Mouse (Mus musculus) heart, embryonic 15.5 days (tissue): Measurements from ENCODE around the gene Asic4. TPM values are rescaled to one million over a fixed set of nuclear protein-coding genes. Genes with fewer than 3 reads are reported as not detected.

ENCODE experiments used
- ATAC-seq: fragments of 200-750 bp; cut with Nextera tagmentation; replicated peaks from 2 replicates; pipeline ENCODE4 v1.8.0; 2017; ENCODE audit warnings: low read depth, moderate TSS enrichment; ENCODE audit not compliant: insufficient number of reproducible peaks, insufficient read depth, low FRiP score
- H3K27ac ChIP-seq: fragments of 300-500 bp; sonication (generic); 2 replicates; pipeline ENCODE4 v1.5.1; 2015; ENCODE audit warnings: mild to moderate bottlenecking, inconsistent platforms
- H3K27me3 ChIP-seq: fragments of 300-500 bp; sonication (generic); 2 replicates; pipeline ENCODE4 v1.6.1; 2015; ENCODE audit warnings: inconsistent platforms
- H3K36me3 ChIP-seq: fragments of 300-500 bp; sonication (generic); 2 replicates; pipeline ENCODE4 v1.6.1; 2015; ENCODE audit warnings: mild to moderate bottlenecking, inconsistent platforms
- H3K4me1 ChIP-seq: fragments of 300-500 bp; sonication (generic); replicated peaks from 2 replicates; pipeline ENCODE4 v1.6.1; 2015; ENCODE audit warnings: inconsistent platforms
- H3K4me2 ChIP-seq: fragments of 300-500 bp; sonication (generic); 2 replicates; pipeline ENCODE4 v1.6.1; 2015; ENCODE audit warnings: inconsistent platforms, mild to moderate bottlenecking, moderate library complexity
- H3K4me3 ChIP-seq: fragments of 300-500 bp; sonication (generic); 2 replicates; pipeline ENCODE4 v1.5.1; 2015; ENCODE audit warnings: mild to moderate bottlenecking, inconsistent platforms
- H3K9ac ChIP-seq: fragments of 300-500 bp; sonication (generic); 2 replicates; pipeline ENCODE4 v1.6.1; 2015; ENCODE audit warnings: mild to moderate bottlenecking, inconsistent platforms
- H3K9me3 ChIP-seq: fragments of 300-500 bp; sonication (generic); replicated peaks from 2 replicates; pipeline ENCODE4 v1.6.1; 2016; ENCODE audit warnings: inconsistent platforms
- WGBS: fragments of 180-500 bp; shearing (Covaris S2); methylation state at CpG from one replicate; pipeline ENCODE4 v1.1.7; 2015; ENCODE audit warnings: mixed read lengths; 5-methylcytosine and 5-hydroxymethylcytosine counted together
- polyA plus RNA-seq: library from polyadenylated mRNA; unstranded; fragments of >200 nt; fragmentation: Nextera tagmentation; extraction: Ambion mirVana; gene quantifications from 2 replicates; pipeline ENCODE4 v1.2.1, GENCODE M21; 2015

Gene Asic4
- polyA plus RNA-seq, 1 experiment from 2014 or later: 0.40 TPM

DNA sequence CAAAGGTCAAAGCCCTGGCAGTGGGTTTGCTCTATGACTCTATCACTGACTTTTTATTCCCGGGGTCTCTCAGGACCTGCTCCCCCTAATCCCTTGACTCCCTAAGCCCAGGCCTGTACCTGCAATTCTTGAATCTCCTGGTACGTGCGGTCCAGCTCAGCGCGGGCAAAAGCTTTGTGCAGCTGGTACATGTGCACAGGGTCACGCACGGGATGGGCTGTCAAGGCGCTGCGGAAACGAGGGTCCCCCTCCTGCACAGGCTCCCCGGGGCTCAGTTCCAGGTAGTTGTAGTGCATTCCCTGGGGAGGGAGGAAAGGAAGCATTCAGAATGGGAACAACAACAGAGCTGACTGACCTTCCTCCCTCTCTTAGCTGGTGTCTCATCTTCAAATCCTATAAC, 26.2 kb downstream of the Asic4 start:
- no peak overlapping the region for H3K4me3 ChIP-seq
- H3K4me2 ChIP-seq: no peak overlapping the region
- WGBS: 93% methylated on average over 11 of the region's 11 CpGs
- ATAC-seq: no peak
- peaks cover 71% of the 10 kb centered on the region for H3K27me3 ChIP-seq
- peaks cover 22% of the 10 kb centered on the region for H3K36me3 ChIP-seq
- peaks cover 28% of the 10 kb centered on the region for H3K4me1 ChIP-seq
- H3K27ac ChIP-seq: no peak overlapping the region
- H3K9ac ChIP-seq: no peak overlapping the region
- H3K9me3 ChIP-seq: no peaks in the 10 kb centered on the region

DNA sequence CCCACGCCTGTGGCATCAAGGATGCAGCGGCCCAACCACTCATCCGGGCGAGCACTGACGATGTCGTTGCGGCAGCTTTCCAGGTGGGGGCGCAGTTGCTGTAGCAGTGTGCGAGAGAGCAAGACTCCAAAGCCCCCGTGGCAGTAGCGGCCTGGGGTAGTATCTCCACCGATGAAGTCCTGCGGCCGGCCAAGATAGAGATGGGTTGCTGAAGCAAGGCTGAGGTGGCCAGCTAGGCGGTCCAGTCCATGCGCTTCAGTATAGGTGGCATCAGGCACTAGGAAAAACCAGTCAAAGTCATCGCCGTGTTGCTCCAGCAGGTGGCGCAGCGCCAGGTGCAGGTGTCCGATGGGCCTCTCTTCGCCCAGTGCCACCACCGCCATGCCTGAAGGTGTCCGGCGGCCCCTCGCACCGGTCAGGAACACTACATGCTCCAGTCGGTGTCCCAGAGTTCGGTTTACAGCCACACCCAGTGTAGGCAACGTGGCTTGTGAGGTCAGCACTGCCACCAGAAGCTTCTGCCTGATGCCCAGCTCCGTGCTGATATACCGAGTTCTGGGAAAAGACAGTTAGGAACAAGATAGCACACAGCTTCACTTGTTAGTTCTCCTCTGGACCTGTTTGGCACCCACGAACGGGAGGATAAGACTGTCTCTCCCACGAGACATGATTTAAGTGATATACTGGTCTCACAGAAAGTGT, 27.2 kb downstream of the Asic4 start:
- H3K4me1 ChIP-seq: peaks cover 28% of the 10 kb centered on the region
- peak overlapping the region; percentile 91 for H3K4me2 ChIP-seq
- peaks cover 22% of the 10 kb centered on the region for H3K36me3 ChIP-seq
- no peaks in the 10 kb centered on the region for H3K9me3 ChIP-seq
- no peak overlapping the region for H3K9ac ChIP-seq
- no peak overlapping the region for H3K27ac ChIP-seq
- H3K4me3 ChIP-seq: peak overlapping the region; percentile 85
- H3K27me3 ChIP-seq: peaks cover 70% of the 10 kb centered on the region
- WGBS: 12% methylated on average over 35 of the region's 35 CpGs
- ATAC-seq: no peak

DNA sequence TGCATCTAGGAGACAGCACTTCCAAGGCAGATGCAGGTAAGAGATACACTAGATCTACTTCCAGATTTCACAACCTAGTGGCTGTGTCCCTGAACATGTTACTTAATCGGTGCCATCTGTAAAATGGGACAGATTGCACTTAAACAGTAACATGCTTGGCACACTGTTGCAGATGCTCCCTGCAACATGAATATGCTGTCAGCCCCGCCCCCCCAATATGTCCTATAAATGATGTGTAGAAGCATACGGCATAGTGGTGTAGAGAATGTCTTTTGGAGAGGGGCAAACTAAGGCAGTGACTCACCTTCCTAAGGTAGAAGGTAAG, 27.7 kb downstream of the Asic4 start:
- WGBS: 48% methylated on average over 3 of the region's 3 CpGs
- no peak overlapping the region for H3K27ac ChIP-seq
- H3K9ac ChIP-seq: no peak overlapping the region
- H3K9me3 ChIP-seq: no peaks in the 10 kb centered on the region
- H3K27me3 ChIP-seq: peaks cover 70% of the 10 kb centered on the region
- ATAC-seq: no peak
- peak overlapping the region; percentile 85 for H3K4me3 ChIP-seq
- peak overlapping the region; percentile 91 for H3K4me2 ChIP-seq
- peaks cover 30% of the 10 kb centered on the region for H3K4me1 ChIP-seq
- peaks cover 22% of the 10 kb centered on the region for H3K36me3 ChIP-seq

DNA sequence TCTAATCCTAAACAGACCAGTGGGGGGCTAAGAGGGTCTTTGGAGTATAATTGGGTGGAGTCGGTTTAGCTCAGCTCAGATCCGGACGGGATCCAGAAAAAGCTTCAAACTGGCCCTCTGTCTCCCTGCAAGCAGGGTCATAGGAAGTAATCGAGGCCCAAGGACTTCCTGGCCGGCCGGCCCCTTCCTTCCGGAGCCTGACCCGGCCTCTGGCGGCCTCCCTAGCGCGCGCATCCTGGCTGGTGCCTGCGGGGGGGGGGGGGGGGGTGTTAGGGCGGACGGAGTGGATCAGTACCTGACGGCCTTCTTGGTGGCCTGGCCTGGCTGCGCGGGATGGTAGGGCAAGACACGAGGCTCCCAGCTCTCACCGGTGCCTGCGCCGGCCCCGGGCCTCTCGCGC, 28.3 kb downstream of the Asic4 start:
- WGBS: under 1% methylated on average over 19 of the region's 25 CpGs
- peaks cover 30% of the 10 kb centered on the region for H3K4me1 ChIP-seq
- no peak; the same call in 1 of the 2 replicates for ATAC-seq
- H3K4me3 ChIP-seq: peak overlapping the region; percentile 85
- peak overlapping the region; percentile 92 for H3K27ac ChIP-seq
- peaks cover 70% of the 10 kb centered on the region for H3K27me3 ChIP-seq
- peaks cover 22% of the 10 kb centered on the region for H3K36me3 ChIP-seq
- peak overlapping the region; percentile 91 for H3K4me2 ChIP-seq
- H3K9ac ChIP-seq: peak overlapping the region; percentile 74
- H3K9me3 ChIP-seq: no peaks in the 10 kb centered on the region

DNA sequence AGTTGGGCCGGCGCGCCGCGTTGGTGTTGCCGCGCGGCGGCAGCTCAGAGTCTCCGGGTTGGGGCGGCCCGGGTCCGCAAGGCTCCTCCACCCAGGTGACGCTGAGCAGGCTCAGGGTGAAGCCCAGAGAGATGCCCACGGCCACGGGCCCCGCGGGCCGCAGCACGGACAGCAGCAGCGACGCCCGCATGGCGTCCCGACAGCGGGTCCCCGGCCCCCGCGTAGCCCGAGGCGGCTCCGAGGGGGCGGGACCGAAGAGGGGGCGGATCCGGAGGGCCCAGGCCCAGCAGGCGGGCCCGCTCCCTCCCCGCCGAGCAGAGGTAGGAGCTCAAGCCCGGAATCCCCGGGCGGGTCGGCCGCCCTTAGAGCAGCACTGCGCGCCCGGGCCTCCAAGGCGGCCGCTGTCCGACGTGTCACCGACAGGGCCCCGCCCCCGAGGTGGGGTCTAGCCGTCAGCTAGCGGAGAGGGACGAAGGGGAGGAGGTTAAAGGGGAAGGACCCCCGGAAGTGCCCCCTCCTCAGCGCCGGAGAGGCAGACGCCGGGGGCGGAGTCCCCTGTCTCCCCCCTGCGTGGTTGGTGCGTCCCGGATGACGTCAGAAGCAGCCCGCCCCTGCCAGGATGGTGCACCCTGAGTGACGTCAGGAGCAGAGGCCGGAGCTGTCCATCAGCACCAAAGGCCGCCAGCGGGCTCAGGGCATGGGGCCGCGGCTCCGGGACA, 28.8 kb downstream of the Asic4 start, which contains the start of the genes Chpf and Tmem198:
Chpf (minus strand) TSS at position 392 of the 719 bp plus-strand sequence.
Tmem198 (plus strand) TSS at position 617 of the 719 bp plus-strand sequence.
- H3K4me3 ChIP-seq: peak within 1 kb of the TSS; percentile 85
- peaks cover 74% of the 10 kb centered on the region for H3K27me3 ChIP-seq

DNA sequence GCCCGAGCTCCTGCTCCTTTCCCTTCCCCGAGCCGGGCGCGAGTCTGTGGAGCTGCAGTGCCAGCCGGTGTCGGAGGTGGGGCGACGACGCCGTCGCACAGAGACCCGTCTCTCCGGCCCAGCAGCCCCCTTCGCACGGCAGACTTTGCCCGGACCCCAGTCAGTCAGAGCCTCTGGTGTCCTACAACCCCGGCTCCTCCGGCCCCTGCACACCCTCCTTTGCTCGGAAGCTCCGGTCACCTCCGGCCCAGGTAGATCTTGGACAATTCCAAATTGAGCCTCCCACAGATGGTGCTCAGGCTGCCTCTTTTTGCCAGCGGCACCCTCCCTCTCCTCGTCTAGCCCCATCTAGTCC, 29.4 kb downstream of the Asic4 start:
- Histone ChIP-seq H3K4me1 (peaks cover 30% of the 10 kb centered on the region), H3K9ac (no peak overlapping the region), H3K27me3 (peaks cover 76% of the 10 kb centered on the region), H3K27ac (peak overlapping the region; percentile 92; the same call in 1 of the 2 replicates), H3K4me2 (peak overlapping the region; percentile 91), H3K4me3 (peak overlapping the region; percentile 85), H3K36me3 (peaks cover 17% of the 10 kb centered on the region), H3K9me3 (no peaks in the 10 kb centered on the region)
- 2% methylated on average over 21 of the region's 24 CpGs for WGBS
- no peak for ATAC-seq

More for the DNA sequence above, 28.8 kb downstream of the Asic4 start, which contains the start of the genes Chpf and Tmem198:
- peaks cover 20% of the 10 kb centered on the region for H3K36me3 ChIP-seq
- ATAC-seq: peak; percentile 90
- peak within 1 kb of the TSS; percentile 92 for H3K27ac ChIP-seq
- under 1% methylated on average over 53 of the region's 76 CpGs for WGBS
- peak within 1 kb of the TSS; percentile 91 for H3K4me2 ChIP-seq
- peaks cover 30% of the 10 kb centered on the region for H3K4me1 ChIP-seq
- H3K9me3 ChIP-seq: no peaks in the 10 kb centered on the region
- peak within 1 kb of the TSS; percentile 74 for H3K9ac ChIP-seq

DNA sequence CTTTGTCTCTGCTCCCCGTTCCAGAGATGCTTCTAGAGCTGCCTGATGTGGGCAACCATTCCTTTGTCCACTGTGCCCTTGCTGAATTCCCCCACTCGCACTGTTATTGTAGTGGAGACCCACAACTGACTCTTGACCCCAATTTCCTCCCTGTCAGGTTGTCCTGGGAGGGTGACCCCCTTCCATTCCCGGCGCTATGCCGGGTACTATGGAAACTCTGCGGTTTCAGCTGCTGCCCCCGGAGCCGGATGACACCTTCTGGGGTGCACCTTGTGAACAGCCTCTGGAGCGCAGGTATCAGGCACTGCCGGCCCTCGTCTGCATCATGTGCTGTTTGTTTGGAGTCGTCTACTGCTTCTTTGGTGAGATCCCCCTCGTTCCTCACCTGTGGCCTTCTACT, 29.8 kb downstream of the Asic4 start:
- no peak for ATAC-seq
- Histone ChIP-seq H3K9ac (no peak overlapping the region), H3K36me3 (peaks cover 14% of the 10 kb centered on the region), H3K27me3 (peaks cover 76% of the 10 kb centered on the region), H3K4me1 (peaks cover 30% of the 10 kb centered on the region), H3K27ac (no peak overlapping the region), H3K4me2 (peak overlapping the region; percentile 91), H3K4me3 (peak overlapping the region; percentile 85), H3K9me3 (no peaks in the 10 kb centered on the region)
- 24% methylated on average over 13 of the region's 13 CpGs for WGBS

DNA sequence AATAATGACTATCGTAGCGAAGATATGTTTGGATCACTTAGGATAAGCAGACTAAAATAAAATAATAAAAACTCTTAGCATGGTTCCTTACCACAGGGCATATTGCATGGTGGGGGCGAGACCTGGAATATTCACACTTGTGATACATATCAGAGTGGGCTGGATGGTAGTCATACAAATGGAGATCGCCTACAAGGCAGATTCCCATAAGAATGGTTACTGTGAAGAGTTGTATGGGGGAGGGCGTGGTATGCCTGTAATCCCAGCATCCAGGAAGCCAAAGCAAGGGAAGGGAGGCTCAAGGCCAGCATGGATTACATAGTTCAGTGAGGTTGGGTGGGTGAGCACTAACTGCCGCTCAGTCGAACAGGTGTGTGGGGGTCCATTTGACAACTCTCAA, 30.5 kb downstream of the Asic4 start:
- H3K4me1 ChIP-seq: peaks cover 30% of the 10 kb centered on the region
- ATAC-seq: no peak
- no peak overlapping the region for H3K4me2 ChIP-seq
- H3K9ac ChIP-seq: no peak overlapping the region
- no peaks in the 10 kb centered on the region for H3K9me3 ChIP-seq
- peaks cover 14% of the 10 kb centered on the region for H3K36me3 ChIP-seq
- H3K27me3 ChIP-seq: peaks cover 76% of the 10 kb centered on the region
- WGBS: 82% methylated on average over 7 of the region's 7 CpGs
- H3K4me3 ChIP-seq: no peak overlapping the region
- H3K27ac ChIP-seq: no peak overlapping the region

DNA sequence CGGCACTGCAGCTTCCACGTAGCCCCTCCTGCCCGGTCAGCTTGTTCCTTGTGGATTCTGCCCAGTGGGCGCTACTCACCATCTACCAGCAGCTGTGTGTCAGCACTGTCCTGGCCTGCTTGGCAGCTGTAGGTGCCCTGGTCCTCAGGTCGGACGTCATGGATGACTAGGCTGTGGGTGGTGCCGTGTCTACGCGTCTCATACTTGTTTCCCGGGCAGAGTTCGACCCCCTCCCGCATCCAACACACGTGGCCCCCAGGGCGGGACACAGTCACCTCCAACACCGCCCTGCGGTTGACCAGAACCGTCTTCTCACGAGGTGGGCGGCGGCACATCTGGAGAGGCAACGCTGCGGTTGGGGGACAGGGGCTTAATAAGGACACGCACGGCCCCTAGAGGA, 36.3 kb downstream of the Asic4 start:
- Histone ChIP-seq H3K4me3 (no peak overlapping the region), H3K9me3 (no peaks in the 10 kb centered on the region), H3K27ac (no peak overlapping the region), H3K4me2 (peak overlapping the region; percentile 75; the same call in 1 of the 2 replicates), H3K36me3 (peaks cover 54% of the 10 kb centered on the region), H3K9ac (no peak overlapping the region), H3K4me1 (peaks cover 24% of the 10 kb centered on the region), H3K27me3 (peaks cover 74% of the 10 kb centered on the region)
- WGBS: 35% methylated on average over 24 of the region's 24 CpGs
- no peak for ATAC-seq

DNA sequence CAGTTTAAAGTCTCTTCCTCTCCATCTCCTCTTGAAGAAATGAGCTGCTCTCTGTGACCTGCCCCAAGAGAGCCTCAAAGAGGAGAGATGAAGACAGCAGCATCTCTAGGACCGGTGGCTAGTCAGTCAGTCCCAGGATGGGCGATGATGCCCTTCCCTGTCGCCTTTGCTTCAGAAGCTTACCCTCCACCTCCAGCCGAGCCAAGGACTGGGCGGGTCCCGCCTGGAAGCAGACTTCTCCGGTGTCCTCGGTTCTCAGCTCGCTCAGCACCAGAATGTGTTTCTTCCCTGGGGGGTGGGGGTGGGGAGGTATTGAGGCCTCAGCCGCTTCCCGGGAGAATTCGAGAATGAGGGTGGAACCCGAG, 36.8 kb downstream of the Asic4 start:
- Histone ChIP-seq H3K9ac (no peak overlapping the region), H3K27ac (no peak overlapping the region), H3K27me3 (peaks cover 72% of the 10 kb centered on the region), H3K9me3 (no peaks in the 10 kb centered on the region), H3K4me1 (peaks cover 24% of the 10 kb centered on the region), H3K4me2 (peak overlapping the region; percentile 75), H3K4me3 (peak overlapping the region; percentile 46), H3K36me3 (peaks cover 59% of the 10 kb centered on the region)
- 21% methylated on average over 13 of the region's 13 CpGs for WGBS
- ATAC-seq: no peak

DNA sequence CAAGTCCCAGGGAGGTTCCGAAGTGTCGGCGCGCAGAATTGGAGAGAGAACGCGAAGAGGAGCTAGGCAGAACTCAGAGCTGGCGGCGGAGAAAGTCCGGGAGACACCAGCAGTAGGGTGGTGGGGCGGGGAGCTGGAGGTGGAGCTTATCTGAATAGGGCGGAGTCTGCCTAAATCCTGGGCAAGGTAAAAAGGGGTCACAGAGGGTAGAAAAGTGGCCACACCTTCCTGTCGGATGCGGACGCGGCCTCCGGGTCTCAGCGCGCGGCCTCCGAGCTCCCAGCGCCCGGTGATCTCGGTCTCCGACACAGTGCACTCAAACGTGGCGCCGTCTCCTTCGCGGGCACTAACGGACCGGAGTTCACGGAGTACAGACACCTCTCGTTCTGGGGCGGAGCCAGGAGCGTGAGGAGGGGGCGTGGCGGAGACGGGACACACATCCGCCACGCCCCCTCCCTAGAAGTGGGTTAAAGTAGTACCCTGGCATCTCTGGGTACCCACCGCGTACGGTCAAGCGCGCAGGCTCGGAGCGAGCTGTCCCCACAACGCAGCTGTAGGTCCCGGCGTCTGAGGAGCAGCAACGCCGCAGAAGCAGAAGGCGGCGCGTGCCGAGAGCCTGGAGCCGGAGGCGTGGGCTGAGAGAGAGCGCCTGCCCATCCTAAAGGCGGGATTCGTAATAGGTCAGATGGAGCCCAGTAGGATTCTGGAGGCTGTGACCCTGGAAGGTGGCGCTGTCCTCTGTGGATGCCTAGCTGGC, 37.3 kb downstream of the Asic4 start:
- WGBS: 3% methylated on average over 62 of the region's 62 CpGs
- Histone ChIP-seq H3K9ac (0 out of 2 replicates have a peak overlapping the region, but pooled peaks have one; percentile 24), H3K4me2 (peak overlapping the region; percentile 75), H3K27ac (no peak overlapping the region), H3K36me3 (peaks cover 65% of the 10 kb centered on the region), H3K27me3 (peaks cover 68% of the 10 kb centered on the region), H3K4me3 (peak overlapping the region; percentile 46), H3K9me3 (no peaks in the 10 kb centered on the region), H3K4me1 (peaks cover 24% of the 10 kb centered on the region)
- ATAC-seq: peak; percentile 43
